Mouse (Mus musculus) hindbrain, embryonic 14.5 days (tissue): Measurements from ENCODE around the gene Ascc2. TPM values are rescaled to one million over a fixed set of nuclear protein-coding genes. Genes with fewer than 3 reads are reported as not detected.
A peak's percentile ranks its signal among the peaks of the same experiment; 100 is the strongest.
"Not testable (repeated sequence)": the region's sequence is repeated elsewhere in the genome, so short reads cannot be mapped to it uniquely, and the experiment has no call there.

Source experiments
- ATAC-seq: fragments of 200-750 bp; cut with Nextera tagmentation; 2 replicates; pipeline ENCODE4 v1.8.0; 2017; ENCODE audit warnings: moderate number of reproducible peaks, mild to moderate bottlenecking, moderate TSS enrichment, moderate library complexity; ENCODE audit not compliant: low FRiP score
- DNase-seq: peaks from one replicate; pipeline ENCODE4 v3.0.0-alpha.2; 2015; ENCODE audit warnings: low spot score
- H3K27ac ChIP-seq: fragments of 300-500 bp; sonication (generic); 2 replicates; pipeline ENCODE4 v1.5.1; 2014; ENCODE audit warnings: mild to moderate bottlenecking, moderate library complexity
- H3K27me3 ChIP-seq: fragments of 300-500 bp; sonication (generic); 2 replicates; pipeline ENCODE4 v1.6.1; 2014; ENCODE audit warnings: mild to moderate bottlenecking, low read length, mixed read lengths; ENCODE audit not compliant: control insufficient read depth, insufficient read depth
- H3K36me3 ChIP-seq: fragments of 300-500 bp; sonication (generic); replicated peaks from 2 replicates; pipeline ENCODE4 v1.6.1; 2014; ENCODE audit not compliant: control insufficient read depth, insufficient read depth
- H3K4me1 ChIP-seq: fragments of 300-500 bp; sonication (generic); replicated peaks from 2 replicates; pipeline ENCODE4 v1.6.1; 2014; ENCODE audit warnings: antibody characterized with exemption, low read length, mixed read lengths; ENCODE audit not compliant: control insufficient read depth, insufficient read depth
- H3K4me2 ChIP-seq: fragments of 300-500 bp; sonication (generic); replicated peaks from 2 replicates; pipeline ENCODE4 v1.6.1; 2014; ENCODE audit warnings: mild to moderate bottlenecking, moderate library complexity
- H3K4me3 ChIP-seq: fragments of 300-500 bp; sonication (generic); replicated peaks from 2 replicates; pipeline ENCODE4 v1.5.1; 2014; ENCODE audit warnings: mild to moderate bottlenecking, low read length
- H3K9ac ChIP-seq: fragments of 300-500 bp; sonication (generic); 2 replicates; pipeline ENCODE4 v1.6.1; 2014
- H3K9me3 ChIP-seq: fragments of 300-500 bp; sonication (generic); 2 replicates; pipeline ENCODE4 v1.6.1; 2016; ENCODE audit warnings: low read length; ENCODE audit not compliant: control insufficient read depth
- WGBS: fragments of 180-500 bp; shearing (Covaris S2); extraction: QIAGEN DNeasy Blood & Tissue Kit; methylation state at CpG from one replicate; pipeline ENCODE4 v1.1.7; 2014; 5-methylcytosine and 5-hydroxymethylcytosine counted together
- polyA plus RNA-seq: library from polyadenylated mRNA; unstranded; fragments of >200 nt; fragmentation: Nextera tagmentation; extraction: Ambion mirVana; gene quantifications from 2 replicates; pipeline ENCODE4 v1.2.1, GENCODE M21; 2014

The Ascc2 gene
- polyA plus RNA-seq, 1 experiment from 2014 or later: 20.2 TPM

GRCm38 (mm10) chr11:4645180-4645579 lies 7.6 kb downstream of the Ascc2 start:
- H3K4me1 ChIP-seq, H3K4me2 ChIP-seq, ATAC-seq, H3K9ac ChIP-seq, H3K9me3 ChIP-seq, H3K27me3 ChIP-seq, H3K27ac ChIP-seq, H3K4me3 ChIP-seq, DNase-seq: not testable (repeated sequence)
- 97% methylated on average over 4 of the region's 6 CpGs for WGBS
- peaks cover 57% of the 10 kb centered on the region for H3K36me3 ChIP-seq

GRCm38 (mm10) chr11:4646409-4646808 lies 8.9 kb downstream of the Ascc2 start:
- Histone ChIP-seq H3K27me3 (no peaks in the 10 kb centered on the region), H3K36me3 (peaks cover 59% of the 10 kb centered on the region), H3K4me2 (no peak overlapping the region), H3K9ac (no peak overlapping the region), H3K9me3 (no peaks in the 10 kb centered on the region), H3K27ac (no peak overlapping the region), H3K4me3 (no peak overlapping the region), H3K4me1 (no peaks in the 10 kb centered on the region)
- ATAC-seq: no peak
- WGBS: 93% methylated on average over 9 of the region's 9 CpGs
- no peak for DNase-seq

GRCm38 (mm10) chr11:4659818-4660217 lies 22.3 kb downstream of the Ascc2 start:
- Histone ChIP-seq H3K9me3 (no peaks in the 10 kb centered on the region), H3K27me3 (no peaks in the 10 kb centered on the region), H3K4me2 (no peak overlapping the region), H3K27ac (no peak overlapping the region), H3K36me3 (peaks cover 69% of the 10 kb centered on the region), H3K9ac (no peak overlapping the region), H3K4me1 (no peaks in the 10 kb centered on the region), H3K4me3 (no peak overlapping the region)
- no peak for DNase-seq
- 100% methylated on average over 1 of the region's 1 CpGs for WGBS
- no peak for ATAC-seq

- Histone ChIP-seq H3K36me3 (peaks cover 65% of the 10 kb centered on the region), H3K9me3 (no peaks in the 10 kb centered on the region), H3K4me3 (no peak overlapping the region), H3K27me3 (no peaks in the 10 kb centered on the region), H3K27ac (no peak overlapping the region), H3K4me1 (no peaks in the 10 kb centered on the region), H3K9ac (no peak overlapping the region), H3K4me2 (no peak overlapping the region)
- DNase-seq (no peak), ATAC-seq (no peak)
- WGBS: 84% methylated on average over 7 of the region's 7 CpGs
Measured at GRCm38 (mm10) chr11:4660309-4661025, 22.9 kb downstream of the Ascc2 start.

GRCm38 (mm10) chr11:4661324-4661723 lies 23.8 kb downstream of the Ascc2 start:
- H3K9ac ChIP-seq: no peak overlapping the region
- no peak overlapping the region for H3K4me2 ChIP-seq
- H3K27me3 ChIP-seq: no peaks in the 10 kb centered on the region
- 83% methylated on average over 4 of the region's 4 CpGs for WGBS
- no peak overlapping the region for H3K27ac ChIP-seq
- H3K36me3 ChIP-seq: peaks cover 61% of the 10 kb centered on the region
- H3K4me1 ChIP-seq: no peaks in the 10 kb centered on the region
- no peak for ATAC-seq
- no peak overlapping the region for H3K4me3 ChIP-seq
- DNase-seq: no peak
- no peaks in the 10 kb centered on the region for H3K9me3 ChIP-seq

- H3K36me3 ChIP-seq: peaks cover 55% of the 10 kb centered on the region
- 72% methylated on average over 10 of the region's 10 CpGs for WGBS
- ATAC-seq (peak; percentile 37; the same call in 1 of the 2 replicates), DNase-seq (peak; percentile 25)
- no peak overlapping the region for H3K9ac ChIP-seq
- no peak overlapping the region for H3K4me3 ChIP-seq
- no peak overlapping the region for H3K27ac ChIP-seq
- H3K27me3 ChIP-seq: no peaks in the 10 kb centered on the region
- no peaks in the 10 kb centered on the region for H3K4me1 ChIP-seq
- no peak overlapping the region for H3K4me2 ChIP-seq
- H3K9me3 ChIP-seq: no peaks in the 10 kb centered on the region
Measured at GRCm38 (mm10) chr11:4661871-4662495, 24.4 kb downstream of the Ascc2 start.

- Histone ChIP-seq H3K4me3 (no peak overlapping the region), H3K4me2 (no peak overlapping the region), H3K9me3 (no peaks in the 10 kb centered on the region), H3K27me3 (no peaks in the 10 kb centered on the region), H3K36me3 (peaks cover 50% of the 10 kb centered on the region), H3K27ac (no peak overlapping the region), H3K9ac (no peak overlapping the region), H3K4me1 (no peaks in the 10 kb centered on the region)
- ATAC-seq (no peak), DNase-seq (no peak)
- WGBS: 87% methylated on average over 11 of the region's 11 CpGs
Measured at GRCm38 (mm10) chr11:4662496-4662878, 24.9 kb downstream of the Ascc2 start.

- Histone ChIP-seq H3K27ac (no peak overlapping the region), H3K9ac (no peak overlapping the region), H3K27me3 (no peaks in the 10 kb centered on the region), H3K9me3 (no peaks in the 10 kb centered on the region), H3K36me3 (peaks cover 37% of the 10 kb centered on the region), H3K4me3 (no peak overlapping the region), H3K4me2 (no peak overlapping the region), H3K4me1 (no peaks in the 10 kb centered on the region)
- no peak for ATAC-seq
- 85% methylated on average over 4 of the region's 4 CpGs for WGBS
- DNase-seq: no peak
Measured at GRCm38 (mm10) chr11:4671736-4672135, 34.2 kb downstream of the Ascc2 start.

GRCm38 (mm10) chr11:4674593-4674992 lies 37.0 kb downstream of the Ascc2 start:
- no peaks in the 10 kb centered on the region; the same call in 1 of the 2 replicates for H3K4me1 ChIP-seq
- H3K9ac ChIP-seq: no peak overlapping the region
- H3K36me3 ChIP-seq: peaks cover 51% of the 10 kb centered on the region
- H3K4me3 ChIP-seq: no peak overlapping the region
- H3K27me3 ChIP-seq: no peaks in the 10 kb centered on the region
- no peak overlapping the region for H3K27ac ChIP-seq
- WGBS: 86% methylated on average over 1 of the region's 1 CpGs
- no peak for ATAC-seq
- H3K4me2 ChIP-seq: no peak overlapping the region
- no peak for DNase-seq
- no peaks in the 10 kb centered on the region for H3K9me3 ChIP-seq
